Mouse (Mus musculus) skeletal muscle tissue, adult 2 months (tissue): Measurements from ENCODE around the gene 0610010K14Rik.

Source experiments
- DNase-seq: peaks from one replicate; pipeline ENCODE4 v3.0.0-alpha.2; 2012; ENCODE audit warnings: low read depth, low spot score

Gene 0610010K14Rik

GRCm38 (mm10) chr11:70216103-70216502 is 21.6 kb downstream of the 0610010K14Rik start:
- DNase-seq = no peak

GRCm38 (mm10) chr11:70215301-70215700 is 22.4 kb downstream of the 0610010K14Rik start:
- DNase-seq = no peak

GRCm38 (mm10) chr11:70214856-70215209 is 22.9 kb downstream of the 0610010K14Rik start:
- DNase-seq = no peak

- no peak for DNase-seq
Measured at GRCm38 (mm10) chr11:70214191-70214855, 23.4 kb downstream of the 0610010K14Rik start.

GRCm38 (mm10) chr11:70213736-70214135 is 24.0 kb downstream of the 0610010K14Rik start:
- no peak for DNase-seq

GRCm38 (mm10) chr11:70212896-70213295 is 24.8 kb downstream of the 0610010K14Rik start:
- no peak for DNase-seq

- no peak for DNase-seq
Measured at GRCm38 (mm10) chr11:70212423-70212822, 25.3 kb downstream of the 0610010K14Rik start, which contains the start of gene Slc16a11. Gene Slc16a11, plus strand, starts transcription at chr11:70212752.

GRCm38 (mm10) chr11:70211972-70212371 is 25.7 kb downstream of the 0610010K14Rik start:
- DNase-seq = no peak

- no peak for DNase-seq
Measured at GRCm38 (mm10) chr11:70210681-70211080, 27.0 kb downstream of the 0610010K14Rik start.

- no peak for DNase-seq
Measured at GRCm38 (mm10) chr11:70208778-70209388, 28.8 kb downstream of the 0610010K14Rik start.

GRCm38 (mm10) chr11:70207283-70207682 is 30.4 kb downstream of the 0610010K14Rik start:
- DNase-seq = no peak

- DNase-seq = no peak
Measured at GRCm38 (mm10) chr11:70206801-70207200, 30.9 kb downstream of the 0610010K14Rik start.

- DNase-seq = peak; percentile 67
Measured at GRCm38 (mm10) chr11:70201691-70202090, 36.0 kb downstream of the 0610010K14Rik start.

GRCm38 (mm10) chr11:70200036-70200608 is 37.6 kb downstream of the 0610010K14Rik start:
- no peak for DNase-seq

GRCm38 (mm10) chr11:70199107-70199506 is 38.6 kb downstream of the 0610010K14Rik start:
- no peak for DNase-seq

- DNase-seq = no peak
Measured at GRCm38 (mm10) chr11:70198332-70198731, 39.4 kb downstream of the 0610010K14Rik start.

GRCm38 (mm10) chr11:70193354-70194285 is 44.1 kb downstream of the 0610010K14Rik start:
- DNase-seq = no peak

- DNase-seq = no peak
Measured at GRCm38 (mm10) chr11:70192157-70192556, 45.6 kb downstream of the 0610010K14Rik start.

GRCm38 (mm10) chr11:70191188-70191587 is 46.5 kb downstream of the 0610010K14Rik start:
- DNase-seq = no peak

GRCm38 (mm10) chr11:70189319-70190134 is 48.2 kb downstream of the 0610010K14Rik start:
- no peak for DNase-seq
